Mouse (Mus musculus) effector memory CD4-positive, alpha-beta T cell, adult 5 months (primary cell): ENCODE results near the gene Map3k14. TPM values are rescaled to one million over a fixed set of nuclear protein-coding genes. Genes with fewer than 3 reads are reported as not detected.

ENCODE experiments used
- polyA plus RNA-seq: library from polyadenylated mRNA; unstranded; fragments of 100-300 nt; shearing (Covaris generic); gene quantifications from one replicate; pipeline ENCODE4 v1.2.1, GENCODE M21; 2017

Map3k14 gene
- 154 TPM for polyA plus RNA-seq

DNA sequence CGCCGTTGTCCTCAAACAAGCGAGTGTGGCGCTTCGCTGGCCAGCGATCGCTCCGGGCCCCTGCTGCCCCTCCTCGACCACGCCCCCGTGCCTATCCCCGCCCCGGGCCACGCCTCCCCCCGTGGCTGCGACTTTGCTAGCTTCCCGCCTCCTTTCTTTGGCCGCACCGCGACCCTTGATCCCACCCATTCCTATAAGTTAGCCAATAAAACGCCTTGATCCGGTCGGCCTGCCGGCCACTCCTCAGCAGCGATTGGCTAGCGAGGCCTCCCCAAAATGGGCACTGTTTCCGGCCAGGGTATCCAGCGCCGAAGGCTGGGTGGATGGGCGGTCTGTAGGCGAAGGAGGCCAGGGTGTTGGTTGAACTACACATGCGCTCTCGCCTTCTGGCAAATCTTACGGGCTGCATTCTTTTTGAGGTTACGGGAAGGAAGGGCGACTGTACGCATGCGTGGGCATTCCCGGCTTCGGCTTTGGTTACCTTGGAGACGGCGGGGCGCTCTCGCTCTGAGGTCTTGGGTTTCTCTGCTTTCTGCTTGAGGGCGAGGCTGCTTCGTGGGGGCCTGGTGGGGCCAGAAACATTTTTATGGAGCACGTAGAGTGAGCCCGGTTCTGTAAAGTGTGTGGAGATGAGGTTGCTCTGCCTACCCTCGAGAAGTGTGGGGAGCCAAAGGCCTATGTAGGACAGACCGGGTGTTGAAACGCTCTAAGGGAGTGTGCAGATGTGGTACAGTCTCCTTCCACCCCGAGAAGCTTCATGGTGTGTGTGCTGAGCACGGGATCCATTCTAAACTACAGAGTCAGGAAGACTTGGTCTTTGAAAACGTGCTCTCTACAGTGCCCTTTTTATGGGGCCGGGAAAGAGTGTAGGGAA is at the start of gene Map3k14:
TSS of gene Map3k14 (minus strand) at position 127 of the 874 bp plus-strand sequence.

DNA sequence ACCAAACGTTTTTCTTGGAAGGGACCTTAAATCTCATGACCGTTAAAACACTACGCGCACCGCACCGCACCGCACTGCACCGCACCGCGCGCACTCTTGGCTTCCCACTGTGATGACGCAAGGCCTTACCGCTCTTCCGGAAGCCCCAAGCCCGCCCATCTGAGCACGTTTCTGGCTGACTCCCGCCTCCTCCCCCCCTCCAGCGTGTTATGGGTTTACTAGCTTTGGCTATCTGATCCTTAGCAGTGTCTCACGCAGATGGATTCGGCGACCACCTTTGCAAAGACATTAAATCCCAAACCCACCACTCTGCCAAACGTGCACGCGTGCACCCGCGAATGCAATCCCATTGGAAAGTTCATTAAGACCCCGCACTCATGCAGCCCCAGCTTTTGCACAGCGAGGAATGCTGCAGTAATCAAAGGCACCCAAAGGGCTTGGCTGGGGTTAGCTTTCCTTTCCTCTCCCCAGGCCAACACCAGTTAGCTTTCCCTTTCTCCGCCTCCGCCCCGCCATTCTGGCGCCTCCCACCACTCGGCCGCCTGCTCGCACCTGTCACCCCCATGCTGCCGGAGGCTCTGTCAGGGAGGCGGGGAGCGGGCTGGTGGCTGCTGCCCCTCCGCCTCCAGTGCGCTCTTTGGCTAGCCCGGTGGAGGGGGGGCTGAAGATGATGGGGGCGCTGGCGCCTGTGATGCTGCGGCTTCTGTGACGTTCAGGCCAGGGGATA is 49.3 kb downstream of the Map3k14 start, which contains the start of gene Spata32:
TSS of gene Spata32 (minus strand) at position 643 of the 727 bp plus-strand sequence.

DNA sequence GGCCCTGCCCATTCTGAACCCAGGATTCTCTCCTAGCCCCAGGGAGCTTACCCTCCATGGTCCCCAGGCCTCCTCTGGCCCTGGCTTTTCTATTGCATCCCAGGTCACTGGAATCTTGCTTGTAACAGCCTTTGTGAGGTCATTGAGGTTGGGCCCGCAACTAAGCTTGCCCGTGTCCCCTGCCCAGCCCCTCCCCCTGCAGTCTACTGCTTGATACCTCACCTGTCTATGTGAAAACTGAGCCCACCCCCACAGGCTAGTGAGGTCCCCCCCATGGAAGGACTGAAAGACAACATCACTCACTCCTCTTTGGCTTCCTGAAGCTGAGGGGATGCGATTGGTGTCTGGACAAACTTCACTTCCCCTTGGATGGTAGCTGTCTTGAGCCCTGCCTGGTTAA is 58.8 kb downstream of the Map3k14 start, which contains the start of gene 1700023F06Rik:
TSS of gene 1700023F06Rik (minus strand) at position 101 of the 400 bp plus-strand sequence.

DNA sequence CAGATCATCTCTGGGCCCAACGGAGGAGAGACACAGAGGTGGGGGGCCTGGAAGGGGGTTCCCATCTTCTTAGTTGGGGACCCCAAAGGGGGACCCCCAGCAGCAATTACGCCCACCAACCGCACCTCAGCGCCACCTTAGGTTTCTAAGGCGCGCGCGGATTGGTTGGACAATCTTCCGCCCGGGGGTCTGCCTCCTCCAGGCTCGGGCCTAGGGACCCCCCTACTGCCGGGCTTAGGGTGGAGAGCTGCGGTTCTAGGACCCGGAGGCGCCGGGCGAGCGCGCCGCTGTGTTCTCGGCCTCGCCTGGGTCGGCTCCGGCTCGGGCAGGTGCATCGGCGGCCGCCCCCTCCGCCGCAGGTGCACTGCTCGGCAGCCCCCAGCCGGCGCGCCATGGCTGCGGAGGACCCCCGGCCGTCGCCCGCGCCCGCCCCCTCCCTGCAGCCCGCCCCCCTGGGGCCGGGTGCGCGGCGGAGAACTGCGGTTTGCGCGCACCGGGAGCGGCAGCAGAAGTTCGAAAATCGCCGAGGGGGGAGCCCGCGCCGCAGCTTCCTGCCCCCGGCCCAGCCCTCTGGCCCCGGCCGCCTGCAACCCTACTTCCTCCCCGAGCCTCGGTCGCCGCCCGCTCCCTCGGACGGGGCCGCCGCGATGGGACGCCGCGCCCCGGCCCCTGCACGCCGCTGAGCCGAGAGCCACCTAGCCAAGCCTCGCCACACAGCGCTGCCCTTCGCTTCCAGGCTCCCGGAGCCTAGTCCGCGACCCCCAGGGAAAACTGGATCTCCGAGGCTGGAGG is 96.6 kb downstream of the Map3k14 start, which contains the start of gene Fmnl1:
TSS of gene Fmnl1 (plus strand) at position 614 of the 792 bp plus-strand sequence.

Other genes starting within 250 kb of the Map3k14 start
- gene Nmt1, start 239.3 kb downstream of the Map3k14 start, polyA plus RNA-seq, result 66.1 TPM
- gene Dcakd, start 239.1 kb downstream of the Map3k14 start, polyA plus RNA-seq, result 8.9 TPM
- gene Plcd3, start 165.8 kb downstream of the Map3k14 start, polyA plus RNA-seq, result 0.99 TPM
- 39.0 TPM for gene Acbd4, start 165.8 kb downstream of the Map3k14 start, polyA plus RNA-seq
- 10.8 TPM for gene Hexim1, start 151.2 kb downstream of the Map3k14 start, polyA plus RNA-seq
- gene Hexim2, start 135.0 kb downstream of the Map3k14 start, polyA plus RNA-seq, result 3.0 TPM
- 178 TPM for gene Fmnl1, start 96.4 kb downstream of the Map3k14 start, polyA plus RNA-seq
- not detected for gene 1700023F06Rik, start 58.9 kb downstream of the Map3k14 start, polyA plus RNA-seq
- not detected for gene Spata32, start 49.0 kb downstream of the Map3k14 start, polyA plus RNA-seq
- gene Arhgap27, start 96.2 kb upstream of the Map3k14 start, polyA plus RNA-seq, result 57.1 TPM
- 23.3 TPM for gene Plekhm1, start 145.2 kb upstream of the Map3k14 start, polyA plus RNA-seq
- not detected for gene Lrrc37a, start 237.1 kb upstream of the Map3k14 start, polyA plus RNA-seq